Mouse (Mus musculus): ENCODE results near the gene Mrpl51.
"Not testable (repeated sequence)": the region's sequence is repeated elsewhere in the genome, so short reads cannot be mapped to it uniquely, and the experiment has no call there.

Gene Mrpl51

DNA sequence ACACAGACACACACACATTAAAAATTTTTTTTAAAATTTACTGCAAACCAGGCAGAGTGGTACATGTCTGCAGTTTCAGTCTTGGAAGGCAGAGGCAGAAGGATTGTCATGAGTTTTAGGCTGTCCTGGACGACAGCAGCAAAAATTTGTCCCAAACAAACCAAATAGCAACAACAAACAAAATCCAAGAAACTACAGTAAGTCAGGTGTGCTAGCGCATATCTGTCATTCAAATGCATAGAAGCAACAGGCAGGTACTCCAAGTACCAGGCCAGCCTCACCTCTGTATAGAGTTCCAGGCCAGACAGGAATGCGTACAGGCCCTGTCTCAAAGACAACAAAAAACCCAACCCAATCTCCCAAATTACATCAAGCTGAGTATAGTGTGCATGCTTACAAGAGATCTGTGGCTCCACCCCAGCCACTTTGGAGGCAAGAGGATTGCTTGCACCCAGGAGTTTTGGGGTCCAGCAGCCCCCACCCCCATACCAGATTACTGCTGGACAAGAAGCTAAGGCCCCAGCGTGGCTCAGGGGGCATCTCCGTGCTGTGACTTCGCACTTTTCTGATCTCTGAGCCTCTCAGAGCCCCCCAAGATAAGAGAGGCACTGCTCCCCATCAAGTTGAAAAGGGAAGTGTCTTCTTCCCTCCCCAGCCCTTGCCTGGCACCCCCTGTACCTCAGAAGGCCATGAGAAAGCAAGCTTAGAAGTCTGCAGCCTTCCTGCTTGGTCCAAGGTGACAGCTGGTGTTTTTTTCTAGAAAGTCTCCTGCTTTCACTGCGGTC lies 31.6 kb upstream of the Mrpl51 start:
- no peak for DNase-seq (ENCODE audit: low read depth, low spot score)

DNA sequence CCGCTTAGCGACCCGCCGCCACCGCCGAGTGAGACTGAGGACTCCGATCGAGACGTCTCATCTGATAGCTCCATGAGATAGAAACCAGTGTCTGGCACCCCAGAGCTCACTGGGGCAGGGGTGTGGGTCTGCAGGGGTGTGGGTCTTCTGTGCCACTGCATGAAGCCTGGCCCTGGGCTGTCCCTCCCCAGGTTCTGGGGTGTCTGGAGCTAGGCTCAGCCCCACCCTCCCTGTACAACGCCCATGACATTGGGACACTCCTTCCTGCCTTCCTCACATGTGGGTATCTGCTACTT lies 31.1 kb upstream of the Mrpl51 start:
- DNase-seq (ENCODE audit: low read depth, low spot score) = no peak

GRCm38 (mm10) chr6:125160854-125161760 lies 30.5 kb upstream of the Mrpl51 start:
- DNase-seq (ENCODE audit: low read depth, low spot score) = no peak

- not testable (repeated sequence) for DNase-seq (ENCODE audit: low read depth, low spot score)
Measured at GRCm38 (mm10) chr6:125161971-125162370, 29.6 kb upstream of the Mrpl51 start.

DNA sequence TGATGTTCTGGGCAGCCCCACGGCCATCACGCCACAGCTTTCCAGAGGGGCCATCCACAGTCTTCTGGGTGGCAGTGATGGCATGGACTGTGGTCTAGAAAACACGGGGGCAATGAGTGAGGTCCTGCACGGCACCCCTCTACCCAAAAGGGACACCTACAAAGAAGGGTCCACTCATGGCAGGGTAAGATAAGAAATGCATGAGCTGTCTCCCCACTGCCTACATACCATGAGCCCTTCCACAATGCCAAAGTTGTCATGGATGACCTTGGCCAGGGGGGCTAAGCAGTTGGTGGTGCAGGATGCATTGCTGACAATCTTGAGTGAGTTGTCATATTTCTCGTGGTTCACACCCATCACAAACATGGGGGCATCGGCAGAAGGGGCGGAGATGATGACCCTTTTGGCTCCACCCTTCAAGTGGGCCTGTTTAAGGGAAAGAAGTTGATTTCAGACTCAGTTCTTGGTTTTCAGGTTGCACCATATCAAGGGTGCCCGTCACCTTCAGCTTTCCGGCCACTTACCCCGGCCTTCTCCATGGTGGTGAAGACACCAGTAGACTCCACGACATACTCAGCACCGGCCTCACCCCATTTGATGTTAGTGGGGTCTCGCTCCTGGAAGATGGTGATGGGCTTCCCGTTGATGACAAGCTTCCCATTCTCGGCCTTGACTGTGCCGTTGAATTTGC lies 28.8 kb upstream of the Mrpl51 start:
- DNase-seq (ENCODE audit: low read depth, low spot score) = not testable (repeated sequence)

- no peak for DNase-seq (ENCODE audit: low read depth, low spot score)
Measured at GRCm38 (mm10) chr6:125163801-125164657, 27.6 kb upstream of the Mrpl51 start.

DNA sequence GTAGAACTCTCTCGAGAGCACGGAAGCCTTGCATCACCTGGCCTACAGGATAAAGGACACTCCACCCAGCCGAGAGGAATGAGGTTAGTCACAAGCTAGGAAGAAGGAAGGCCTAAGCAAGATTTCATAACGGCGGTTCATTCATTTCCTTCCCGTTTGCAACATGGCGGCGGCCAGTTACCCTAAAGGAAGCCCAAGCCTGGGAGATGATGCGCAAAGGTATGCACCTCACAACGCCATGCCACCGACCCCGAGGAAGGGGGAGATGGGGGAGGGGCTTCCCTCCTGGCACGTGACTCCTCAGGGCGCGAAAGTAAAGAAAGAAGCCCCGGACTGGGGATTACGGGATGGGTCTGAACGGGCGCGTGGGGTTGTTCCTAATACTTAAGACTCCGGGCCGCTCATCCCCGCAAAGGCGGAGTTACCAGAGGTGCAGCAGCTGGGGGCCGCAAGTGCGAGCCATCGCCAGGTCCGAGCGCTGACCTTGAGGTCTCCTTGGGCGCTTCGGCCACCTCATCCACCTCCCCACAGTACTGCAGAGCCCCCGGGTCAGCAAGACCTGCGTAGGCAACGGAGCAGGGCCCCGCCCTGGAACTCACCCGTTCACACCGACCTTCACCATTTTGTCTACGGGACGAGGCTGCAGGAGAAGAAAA lies 26.8 kb upstream of the Mrpl51 start:
- no peak for DNase-seq (ENCODE audit: low read depth, low spot score)

- DNase-seq (ENCODE audit: low read depth, low spot score) = peak; percentile 93
Measured at GRCm38 (mm10) chr6:125165328-125165891, 26.2 kb upstream of the Mrpl51 start.

- DNase-seq (ENCODE audit: low read depth, low spot score) = no peak
Measured at GRCm38 (mm10) chr6:125166051-125166751, 25.4 kb upstream of the Mrpl51 start, which contains the start of gene Gapdh. Gapdh (minus strand) TSS chr6:125166467.

- no peak for DNase-seq (ENCODE audit: low read depth, low spot score)
Measured at GRCm38 (mm10) chr6:125166861-125167650, 24.5 kb upstream of the Mrpl51 start.

DNA sequence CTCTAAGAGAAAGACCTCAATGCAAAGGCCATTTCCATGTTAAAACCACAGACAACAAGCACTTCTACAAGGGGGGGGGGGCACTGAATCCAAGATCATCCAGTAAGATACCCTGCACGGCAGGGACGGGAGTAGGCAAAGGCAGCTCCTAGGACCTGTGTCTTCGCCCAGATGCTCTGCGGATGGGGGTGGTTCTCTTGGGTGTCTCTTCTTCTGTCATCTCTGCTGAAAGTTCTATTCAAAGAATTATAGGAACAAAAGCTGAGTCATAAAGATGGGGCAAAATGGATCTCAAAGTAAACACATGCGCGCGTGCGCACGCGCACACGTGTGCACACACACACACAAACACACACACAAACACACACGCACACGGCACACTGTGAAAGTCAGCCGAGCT lies 23.5 kb upstream of the Mrpl51 start:
- no peak for DNase-seq (ENCODE audit: low read depth, low spot score)

DNA sequence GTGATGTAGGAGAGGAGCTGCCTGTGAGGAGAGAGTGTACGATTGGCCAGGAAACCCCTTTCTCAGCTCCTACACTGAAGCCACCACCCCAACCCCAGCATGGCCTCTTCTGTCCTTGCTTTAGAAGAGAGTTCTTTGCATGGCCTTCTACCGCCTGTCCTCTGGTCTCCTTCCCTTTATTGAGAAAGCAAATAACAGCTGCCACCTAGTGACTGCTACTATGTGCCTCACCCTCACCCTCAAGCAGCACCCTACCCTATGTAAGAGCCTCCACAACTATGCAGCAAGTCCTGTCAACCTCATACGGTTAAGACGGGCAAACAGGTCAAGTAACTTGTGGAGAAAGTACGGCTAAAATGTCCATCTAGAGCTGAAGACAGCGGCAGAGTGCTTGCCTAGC lies 21.4 kb upstream of the Mrpl51 start:
- DNase-seq (ENCODE audit: low read depth, low spot score) = no peak

DNA sequence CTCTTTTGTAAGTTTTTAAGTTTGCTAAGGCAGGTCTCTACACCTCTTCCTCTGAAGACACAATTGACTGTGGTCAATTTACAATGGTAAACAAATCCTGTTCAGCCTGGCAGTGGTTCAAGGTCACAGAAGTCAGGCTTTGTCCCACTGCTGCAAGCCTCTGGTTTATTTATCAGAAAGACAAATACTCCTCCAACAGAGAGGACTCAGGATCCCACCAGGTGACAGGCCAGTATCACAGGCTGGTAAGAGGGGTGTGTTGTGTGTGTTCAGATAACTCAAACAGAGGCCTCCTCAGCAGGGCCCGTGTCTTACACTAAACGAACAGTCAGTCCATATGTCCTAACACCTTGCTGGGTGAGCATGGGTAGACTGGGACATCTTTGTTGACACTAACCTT lies 19.1 kb upstream of the Mrpl51 start:
- no peak for DNase-seq (ENCODE audit: low read depth, low spot score)

- DNase-seq (ENCODE audit: low read depth, low spot score) = no peak
Measured at GRCm38 (mm10) chr6:125173256-125173655, 18.3 kb upstream of the Mrpl51 start.

DNA sequence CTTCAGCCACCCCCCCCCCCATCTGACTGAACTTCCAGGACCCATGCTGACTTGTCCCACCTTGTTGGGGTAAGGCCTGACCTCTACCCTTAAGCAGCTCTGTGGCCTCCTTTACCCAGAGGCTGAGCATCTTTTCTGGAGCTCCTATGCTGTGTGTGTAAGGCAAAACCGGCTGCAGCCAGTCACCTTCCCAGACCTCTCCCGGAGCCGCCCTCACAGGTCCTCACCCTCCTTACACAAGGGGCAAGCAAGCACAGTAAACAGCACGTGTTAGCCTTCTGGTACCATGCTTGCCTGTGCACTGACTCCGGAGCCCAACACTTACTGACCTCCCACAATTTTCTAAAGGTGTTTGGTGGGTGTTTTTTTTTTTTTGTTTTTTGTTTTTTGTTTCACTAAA lies 16.1 kb upstream of the Mrpl51 start:
- no peak for DNase-seq (ENCODE audit: low read depth, low spot score)

DNA sequence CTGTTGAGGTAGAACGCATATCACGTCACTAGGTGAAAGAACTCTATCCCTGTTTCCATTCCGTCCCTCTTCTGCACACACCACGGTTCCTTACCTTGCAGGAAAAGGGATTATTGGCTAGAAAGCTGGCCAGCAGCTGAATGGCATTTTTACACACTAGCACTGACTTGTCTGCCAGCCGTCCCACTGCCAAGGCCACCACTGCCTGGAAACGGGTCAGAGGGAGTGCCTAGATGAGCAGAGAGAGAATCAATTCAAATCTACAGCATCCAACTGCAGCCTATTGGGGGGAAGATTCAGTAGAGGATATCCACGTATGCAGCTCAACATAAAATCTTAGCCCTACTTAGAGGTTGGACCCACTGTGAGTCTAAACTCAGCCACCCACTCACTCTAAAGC lies 12.0 kb upstream of the Mrpl51 start:
- no peak for DNase-seq (ENCODE audit: low read depth, low spot score)

DNA sequence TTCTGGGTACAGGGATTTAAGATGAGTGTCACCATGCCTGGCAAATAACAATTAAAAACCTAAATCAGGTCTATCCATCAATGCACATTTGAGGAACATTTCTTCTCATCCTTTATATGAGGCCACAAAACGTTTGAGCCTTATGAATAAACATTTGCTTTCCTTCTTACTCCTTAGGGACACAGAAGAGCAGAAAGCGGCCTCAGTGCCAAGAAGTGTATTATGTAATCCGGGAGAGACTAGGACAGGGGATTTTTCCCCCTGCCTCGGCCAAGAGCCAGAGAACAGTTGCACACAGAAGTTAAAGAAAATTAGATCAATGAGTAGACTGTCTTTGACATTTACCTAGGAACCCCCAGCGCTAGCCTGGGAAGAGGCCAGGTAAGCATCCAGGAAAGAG lies 9.5 kb upstream of the Mrpl51 start:
- DNase-seq (ENCODE audit: low read depth, low spot score) = no peak

- no peak for DNase-seq (ENCODE audit: low read depth, low spot score)
Measured at GRCm38 (mm10) chr6:125186203-125186602, 5.4 kb upstream of the Mrpl51 start.

DNA sequence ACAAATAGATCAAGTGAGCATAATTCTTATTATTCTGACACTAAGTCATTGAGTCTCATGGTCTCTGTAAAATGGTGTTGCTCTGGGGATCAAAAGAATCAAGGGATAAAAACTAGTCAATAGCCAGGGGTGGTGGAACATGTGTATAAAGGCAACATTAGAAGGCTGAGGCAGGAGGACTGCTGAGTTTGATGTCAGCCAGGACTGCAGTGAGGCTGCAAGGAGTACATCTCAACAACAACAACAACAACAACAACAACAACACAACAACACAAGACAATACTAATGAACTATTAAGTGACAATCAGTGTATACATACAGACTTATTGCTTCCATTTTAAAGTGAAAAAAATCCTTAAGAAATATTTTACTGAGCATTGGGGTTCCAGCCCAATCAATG lies 785 bp upstream of the Mrpl51 start:
- DNase-seq (ENCODE audit: low read depth, low spot score) = no peak

Data from retina, postnatal 7 days (tissue).